Mouse (Mus musculus) embryonic facial prominence, embryonic 10.5 days (tissue): Measurements from ENCODE around the gene Cipc. TPM values are rescaled to one million over a fixed set of nuclear protein-coding genes. Genes with fewer than 3 reads are reported as not detected.

Experiments
- DNase-seq: peaks from one replicate; pipeline ENCODE4 v3.0.0-alpha.2; 2017; ENCODE audit warnings: low spot score
- H3K27ac ChIP-seq: fragments of 300-500 bp; sonication (generic); replicated peaks from 2 replicates; pipeline ENCODE4 v1.5.1; 2016; ENCODE audit warnings: mild to moderate bottlenecking
- H3K27me3 ChIP-seq: fragments of 300-500 bp; sonication (generic); replicated peaks from 2 replicates; pipeline ENCODE4 v1.6.1; 2016; ENCODE audit warnings: low read depth, mild to moderate bottlenecking; ENCODE audit not compliant: poor library complexity, severe bottlenecking
- H3K36me3 ChIP-seq: fragments of 300-500 bp; sonication (generic); replicated peaks from 2 replicates; pipeline ENCODE4 v1.6.1; 2016; ENCODE audit warnings: mild to moderate bottlenecking, moderate library complexity
- H3K4me1 ChIP-seq: fragments of 300-500 bp; sonication (generic); 2 replicates; pipeline ENCODE4 v1.6.1; 2016
- H3K4me3 ChIP-seq: fragments of 300-500 bp; sonication (generic); 2 replicates; pipeline ENCODE4 v1.5.1; 2016; ENCODE audit warnings: mild to moderate bottlenecking, moderate library complexity
- H3K9me3 ChIP-seq: fragments of 300-500 bp; sonication (generic); 2 replicates; pipeline ENCODE4 v1.6.1; 2016; ENCODE audit warnings: mild to moderate bottlenecking
- WGBS: fragments of 180-500 bp; shearing (Covaris S2); methylation state at CpG from one replicate; pipeline ENCODE4 v1.1.7; 2016; 5-methylcytosine and 5-hydroxymethylcytosine counted together
- polyA plus RNA-seq: library from polyadenylated mRNA; unstranded; fragments of >200 nt; fragmentation: Nextera tagmentation; extraction: Ambion mirVana; gene quantifications from 2 replicates; pipeline ENCODE4 v1.2.1, GENCODE M21; 2016

Cipc gene
- polyA plus RNA-seq, 1 experiment from 2014 or later = 35.1 TPM

GRCm38 (mm10) chr12:86989378-86989777 is 42.5 kb downstream of the Cipc start:
- H3K4me1 ChIP-seq = peaks cover 15% of the 10 kb centered on the region
- H3K27ac ChIP-seq = no peak overlapping the region
- H3K4me3 ChIP-seq = peak overlapping the region; percentile 51; the same call in 1 of the 2 replicates
- no peak for DNase-seq
- peaks cover 88% of the 10 kb centered on the region for H3K27me3 ChIP-seq
- WGBS = 5% methylated on average over 15 of the region's 15 CpGs
- H3K36me3 ChIP-seq = no peaks in the 10 kb centered on the region
- H3K9me3 ChIP-seq = no peaks in the 10 kb centered on the region

GRCm38 (mm10) chr12:86989890-86990754 is 43.3 kb downstream of the Cipc start, which contains the start of gene Zdhhc22:
TSS of gene Zdhhc22 (minus strand) at chr12:86990430.
- DNase-seq = peak; percentile 80
- H3K27ac ChIP-seq = no peak within 1 kb of the TSS
- H3K27me3 ChIP-seq = peaks cover 80% of the 10 kb centered on the region
- WGBS = 1% methylated on average over 67 of the region's 68 CpGs
- H3K9me3 ChIP-seq = no peaks in the 10 kb centered on the region
- H3K4me3 ChIP-seq = peak within 1 kb of the TSS; percentile 51
- peaks cover 15% of the 10 kb centered on the region for H3K4me1 ChIP-seq
- no peaks in the 10 kb centered on the region for H3K36me3 ChIP-seq

GRCm38 (mm10) chr12:86990755-86991110 is 43.9 kb downstream of the Cipc start:
- Histone ChIP-seq H3K36me3 (no peaks in the 10 kb centered on the region), H3K4me1 (peaks cover 15% of the 10 kb centered on the region), H3K9me3 (no peaks in the 10 kb centered on the region), H3K27me3 (peaks cover 74% of the 10 kb centered on the region), H3K4me3 (peak overlapping the region; percentile 51), H3K27ac (no peak overlapping the region)
- no peak for DNase-seq
- 41% methylated on average over 2 of the region's 2 CpGs for WGBS

GRCm38 (mm10) chr12:86994166-86994565 is 47.3 kb downstream of the Cipc start:
- Histone ChIP-seq H3K4me3 (no peak overlapping the region), H3K9me3 (no peaks in the 10 kb centered on the region), H3K4me1 (peaks cover 15% of the 10 kb centered on the region), H3K36me3 (no peaks in the 10 kb centered on the region), H3K27ac (no peak overlapping the region), H3K27me3 (peaks cover 40% of the 10 kb centered on the region)
- 43% methylated on average over 4 of the region's 4 CpGs for WGBS
- peak; percentile 43 for DNase-seq

- Histone ChIP-seq H3K4me1 (peaks cover 9% of the 10 kb centered on the region), H3K36me3 (no peaks in the 10 kb centered on the region), H3K4me3 (no peak overlapping the region), H3K27ac (no peak overlapping the region), H3K9me3 (no peaks in the 10 kb centered on the region), H3K27me3 (peaks cover 34% of the 10 kb centered on the region)
- WGBS = 66% methylated on average over 3 of the region's 3 CpGs
- no peak for DNase-seq
Measured at GRCm38 (mm10) chr12:86994776-86995175, 47.9 kb downstream of the Cipc start.

- Histone ChIP-seq H3K27me3 (peaks cover 22% of the 10 kb centered on the region), H3K36me3 (no peaks in the 10 kb centered on the region), H3K27ac (no peak overlapping the region), H3K9me3 (no peaks in the 10 kb centered on the region), H3K4me1 (peaks cover 6% of the 10 kb centered on the region; the same call in 1 of the 2 replicates), H3K4me3 (no peak overlapping the region)
- 75% methylated on average over 6 of the region's 6 CpGs for WGBS
- DNase-seq = no peak
Measured at GRCm38 (mm10) chr12:86995931-86996330, 49.1 kb downstream of the Cipc start.

GRCm38 (mm10) chr12:86998699-86999098 is 51.9 kb downstream of the Cipc start:
- Histone ChIP-seq H3K4me1 (peaks cover 11% of the 10 kb centered on the region; the same call in 1 of the 2 replicates), H3K4me3 (no peak overlapping the region), H3K9me3 (no peaks in the 10 kb centered on the region), H3K27ac (no peak overlapping the region), H3K27me3 (0 out of 2 replicates have a peak, but pooled peaks cover 3% of the 10 kb centered on the region), H3K36me3 (no peaks in the 10 kb centered on the region)
- no peak for DNase-seq
- WGBS = 88% methylated on average over 4 of the region's 4 CpGs

- H3K4me3 ChIP-seq = no peak overlapping the region
- DNase-seq = no peak
- no peak overlapping the region for H3K27ac ChIP-seq
- H3K9me3 ChIP-seq = no peaks in the 10 kb centered on the region
- H3K4me1 ChIP-seq = peaks cover 12% of the 10 kb centered on the region; the same call in 1 of the 2 replicates
- H3K36me3 ChIP-seq = no peaks in the 10 kb centered on the region
- 77% methylated on average over 10 of the region's 10 CpGs for WGBS
- H3K27me3 ChIP-seq = no peaks in the 10 kb centered on the region
Measured at GRCm38 (mm10) chr12:86999283-86999820, 52.5 kb downstream of the Cipc start.

GRCm38 (mm10) chr12:87000151-87000839 is 53.5 kb downstream of the Cipc start:
- H3K36me3 ChIP-seq = no peaks in the 10 kb centered on the region
- no peak overlapping the region for H3K4me3 ChIP-seq
- no peaks in the 10 kb centered on the region for H3K9me3 ChIP-seq
- peaks cover 18% of the 10 kb centered on the region for H3K4me1 ChIP-seq
- 68% methylated on average over 5 of the region's 5 CpGs for WGBS
- DNase-seq = no peak
- no peaks in the 10 kb centered on the region for H3K27me3 ChIP-seq
- H3K27ac ChIP-seq = no peak overlapping the region

GRCm38 (mm10) chr12:87000840-87001176 is 54.0 kb downstream of the Cipc start:
- DNase-seq = no peak
- Histone ChIP-seq H3K27ac (no peak overlapping the region), H3K4me3 (no peak overlapping the region), H3K27me3 (no peaks in the 10 kb centered on the region), H3K4me1 (peaks cover 21% of the 10 kb centered on the region), H3K36me3 (no peaks in the 10 kb centered on the region), H3K9me3 (no peaks in the 10 kb centered on the region)
- 37% methylated on average over 6 of the region's 6 CpGs for WGBS

- DNase-seq = no peak
- Histone ChIP-seq H3K4me3 (no peak overlapping the region), H3K36me3 (no peaks in the 10 kb centered on the region), H3K9me3 (no peaks in the 10 kb centered on the region), H3K27me3 (no peaks in the 10 kb centered on the region), H3K27ac (no peak overlapping the region), H3K4me1 (peaks cover 21% of the 10 kb centered on the region)
- 58% methylated on average over 7 of the region's 7 CpGs for WGBS
Measured at GRCm38 (mm10) chr12:87002209-87002608, 55.4 kb downstream of the Cipc start.

- peaks cover 21% of the 10 kb centered on the region for H3K4me1 ChIP-seq
- WGBS = 75% methylated on average over 7 of the region's 7 CpGs
- DNase-seq = no peak
Measured at GRCm38 (mm10) chr12:87002815-87003214, 56.0 kb downstream of the Cipc start.

More at GRCm38 (mm10) chr12:87002815-87003214, 56.0 kb downstream of the Cipc start:
- Histone ChIP-seq H3K27ac (no peak overlapping the region), H3K9me3 (no peaks in the 10 kb centered on the region), H3K4me3 (no peak overlapping the region), H3K27me3 (no peaks in the 10 kb centered on the region), H3K36me3 (no peaks in the 10 kb centered on the region)
